Comparison of ENCODE assay signal across 12 mouse cellular contexts in genomic region chr7:97420958-97421651, GRCm38 (mm10). TPM values are rescaled to one million over a fixed set of nuclear protein-coding genes. Genes with fewer than 3 reads are reported as not detected.
DNase-seq lines count a peak whose midpoint lies in the region; ATAC-seq and TF ChIP-seq lines count a peak whose summit lies in the region.
"Had no signal": no experiment of that assay in that cellular context is flagged by ENCODE, and none has a peak within 500 bp of the region (broad histone marks: within the 10 kb centered on the region; RNA-seq: fewer than 3 reads in every experiment).

No protein-coding gene starts in this region.

- H3K4me2 ChIP-seq in lung, postnatal 0 days (replicated peaks; ENCODE audit: low read depth, low read length) = no peak overlapping the region
- H3K4me2 ChIP-seq: liver, embryonic 13.5 days had no signal

- no peaks in the 10 kb centered on the region for H3K9me3 ChIP-seq in lung, postnatal 0 days (ENCODE audit: low read length)
- H3K9me3 ChIP-seq: liver, embryonic 13.5 days had no signal

- no peak for TF ChIP-seq POLR2A in lung, adult 2 months (IDR thresholded peaks at IDR 0.05; ENCODE audit: borderline replicate concordance, extremely low read depth, low read depth, low read length)

- no peaks in the 10 kb centered on the region; the same call in 1 of the 2 replicates for H3K4me1 ChIP-seq in lung, postnatal 0 days (ENCODE audit: insufficient read depth, low read depth, low read length)
- H3K4me1 ChIP-seq in lung, adult 2 months (ENCODE audit: control insufficient read depth, insufficient read depth, low read length) = peaks cover 4% of the 10 kb centered on the region

- H3K27ac ChIP-seq in lung, postnatal 0 days (ENCODE audit: low read length) = no peak overlapping the region
- H3K27ac ChIP-seq: liver, embryonic 13.5 days had no signal

- ATAC-seq in lung, postnatal 0 days = peak; percentile 56
- ATAC-seq: midbrain, embryonic 16.5 days; Patski had no signal

- no peaks in the 10 kb centered on the region for H3K27me3 ChIP-seq in lung, postnatal 0 days (replicated peaks; ENCODE audit: insufficient read depth, low read length)
- H3K27me3 ChIP-seq: liver, embryonic 13.5 days; Patski had no signal

- DNase-seq in gastrocnemius, adult 18-20 months (ENCODE audit: low spot score) = peak; percentile 34
- no peak for DNase-seq in gastrocnemius, adult 8-10 months (ENCODE audit: low spot score in 2 of 2)
- peak; percentile 39 for DNase-seq in lung, postnatal 0 days (ENCODE audit: low spot score)
- DNase-seq in lung, adult 2 months = no peak
- DNase-seq in cerebellum, adult 9-11 months = peak; percentile 83
- DNase-seq in lung, postnatal 36 days = peak; percentile 36
- no peak for DNase-seq in ovary, postnatal 14 days (ENCODE audit: low spot score)
- no peak for DNase-seq in kidney, adult 9 months
- DNase-seq: liver, embryonic 13.5 days had no signal

- no peaks in the 10 kb centered on the region for H3K36me3 ChIP-seq in lung, postnatal 0 days (ENCODE audit: insufficient read depth, low read length)
- H3K36me3 ChIP-seq: liver, embryonic 13.5 days had no signal

- no peak for TF ChIP-seq CTCF in lung, postnatal 0 days (IDR thresholded peaks at IDR 0.05)
- no peak for TF ChIP-seq CTCF in lung, adult 2 months (IDR thresholded peaks at IDR 0.05; ENCODE audit: insufficient read depth, low read length)

- H3K9ac ChIP-seq in lung, postnatal 0 days (replicated peaks; ENCODE audit: low read depth) = no peak overlapping the region
- H3K9ac ChIP-seq: liver, embryonic 13.5 days had no signal

- WGBS in lung, postnatal 0 days = 65% methylated on average over 8 of the region's 8 CpGs
- 66% methylated on average over 8 of the region's 8 CpGs for WGBS in lung, adult 2 months

- TF ChIP-seq EP300 in lung, postnatal 0 days (IDR thresholded peaks at IDR 0.05) = no peak

- no peak overlapping the region for H3K4me3 ChIP-seq in lung, postnatal 0 days (ENCODE audit: low read depth, low read length)
- no peak overlapping the region for H3K4me3 ChIP-seq in lung, adult 2 months (replicated peaks; ENCODE audit: extremely low read depth, low read depth, low read length)
- H3K4me3 ChIP-seq: liver, embryonic 13.5 days had no signal

RNA-seq across cellular contexts. Expression of gene Thrsp, which starts 3.6 kb away (rescaled TPM):
- total RNA-seq in gastrocnemius, adult 18-20 months (2021) = 10 to 100 TPM; 15.3 to 19.5 TPM
- total RNA-seq in gastrocnemius, adult 8-10 months (2022) = 10 to 100 TPM in 3 of 4 experiments, 1 to 10 TPM in 1; 9.5 to 19.3 (median 15.2) TPM
- 2.4 and 2.5 TPM in 2 replicates for polyA plus RNA-seq in lung, postnatal 0 days (2015; fragmentation: Nextera tagmentation; extraction: Ambion mirVana)
- 72.8 and 95.2 TPM in 2 replicates for polyA plus RNA-seq in lung, adult 2 months (2012; rRNA removed)
- polyA plus RNA-seq: C2C12; liver, embryonic 13.5 days had no signal

RNA-seq across cellular contexts. Expression of gene Ndufc2, which starts 21.3 kb away (rescaled TPM):
- total RNA-seq in gastrocnemius, adult 18-20 months (2021) = 100 to 1,000 TPM; 266 to 292 TPM
- total RNA-seq in gastrocnemius, adult 8-10 months (2022) = 100 to 1,000 TPM; 261 to 279 (median 268) TPM
- 461 and 535 TPM in 2 replicates for polyA plus RNA-seq in lung, postnatal 0 days (2015; fragmentation: Nextera tagmentation; extraction: Ambion mirVana)
- polyA plus RNA-seq in lung, adult 2 months (2012; rRNA removed) = 134 and 135 TPM in 2 replicates

RNA-seq across cellular contexts. Expression of gene Kctd14, which starts 30.0 kb away (rescaled TPM):
- under 1 TPM in 1 of 2 experiments, not detected in 1; 0.14 TPM for total RNA-seq in gastrocnemius, adult 18-20 months (2021)
- total RNA-seq in gastrocnemius, adult 8-10 months (2022) = under 1 TPM in 1 of 4 experiments, not detected in 3; 0.17 TPM
- 4.8 and 6.7 TPM in 2 replicates for polyA plus RNA-seq in lung, postnatal 0 days (2015; fragmentation: Nextera tagmentation; extraction: Ambion mirVana)
- 4.0 and 6.7 TPM in 2 replicates for polyA plus RNA-seq in lung, adult 2 months (2012; rRNA removed)
- polyA plus RNA-seq: C2C12, Patski had no signal

RNA-seq across cellular contexts. Expression of gene Alg8, which starts 49.7 kb away (rescaled TPM):
- 1 to 10 TPM; 3.2 to 3.5 TPM for total RNA-seq in gastrocnemius, adult 18-20 months (2021)
- total RNA-seq in gastrocnemius, adult 8-10 months (2022) = 1 to 10 TPM; 1.9 to 3.9 (median 3.6) TPM
- polyA plus RNA-seq in lung, postnatal 0 days (2015; fragmentation: Nextera tagmentation; extraction: Ambion mirVana) = 11.0 TPM in 2 replicates
- 7.4 and 9.3 TPM in 2 replicates for polyA plus RNA-seq in lung, adult 2 months (2012; rRNA removed)

RNA-seq across cellular contexts. Expression of gene Ints4, which starts 59.7 kb away (rescaled TPM):
- 10 to 100 TPM; 23.7 to 26.4 TPM for total RNA-seq in gastrocnemius, adult 18-20 months (2021)
- total RNA-seq in gastrocnemius, adult 8-10 months (2022) = 10 to 100 TPM; 24.8 to 29.8 (median 25.7) TPM
- polyA plus RNA-seq in lung, postnatal 0 days (2015; fragmentation: Nextera tagmentation; extraction: Ambion mirVana) = 19.8 and 21.2 TPM in 2 replicates
- 52.7 and 69.7 TPM in 2 replicates for polyA plus RNA-seq in lung, adult 2 months (2012; rRNA removed)

Comparison
In these comparisons a context has a peak if more than half of its experiments do, and no peak if none do; other contexts are left out.
1. DNase-seq: peak in gastrocnemius, adult 18-20 months (single experiment), lung, postnatal 0 days (single experiment), cerebellum, adult 9-11 months (single experiment) and lung, postnatal 36 days (single experiment); none in gastrocnemius, adult 8-10 months (0 of 2), lung, adult 2 months (single experiment), ovary, postnatal 14 days (single experiment) and kidney, adult 9 months (single experiment).